Mouse (Mus musculus) cerebellum, postnatal 10 days (tissue): ENCODE data around the gene Chd8.

Source experiments
- DNase-seq, 2 experiments: peaks; one replicate each; pipeline ENCODE4 v3.0.0; 2021; ENCODE audit warnings: mixed read lengths in 2 of 2

Gene Chd8

GRCm38 (mm10) chr14:52198141-52198540, 59.4 kb downstream of the Chd8 start:
- peak in 1 of 2 experiments; percentile 9 for DNase-seq

- peak; percentile 90 to 91 for DNase-seq
Observed at GRCm38 (mm10) chr14:52197156-52197878, 60.3 kb downstream of the Chd8 start, which contains the start of gene Supt16. Gene Supt16 (minus strand): TSS chr14:52197416.

GRCm38 (mm10) chr14:52196230-52197155, 61.1 kb downstream of the Chd8 start:
- DNase-seq = peak in 1 of 2 experiments; percentile 50

GRCm38 (mm10) chr14:52195691-52196090, 61.9 kb downstream of the Chd8 start:
- DNase-seq = peak; percentile 73 to 75

- DNase-seq = peak; percentile 53 to 61
Observed at GRCm38 (mm10) chr14:52190740-52191359, 66.7 kb downstream of the Chd8 start.

GRCm38 (mm10) chr14:52189519-52189918, 68.1 kb downstream of the Chd8 start:
- peak in 1 of 2 experiments; percentile 23 for DNase-seq

- no peak for DNase-seq
Observed at GRCm38 (mm10) chr14:52188788-52189187, 68.8 kb downstream of the Chd8 start.

GRCm38 (mm10) chr14:52166571-52166970, 91.0 kb downstream of the Chd8 start:
- no peak for DNase-seq

GRCm38 (mm10) chr14:52160911-52161310, 96.7 kb downstream of the Chd8 start:
- no peak for DNase-seq

- DNase-seq = no peak
Observed at GRCm38 (mm10) chr14:52155008-52155407, 102.6 kb downstream of the Chd8 start.

GRCm38 (mm10) chr14:52152613-52153012, 105.0 kb downstream of the Chd8 start:
- DNase-seq = no peak

GRCm38 (mm10) chr14:52152179-52152578, 105.4 kb downstream of the Chd8 start:
- no peak for DNase-seq

- no peak for DNase-seq
Observed at GRCm38 (mm10) chr14:52149888-52150287, 107.7 kb downstream of the Chd8 start.
